Mouse (Mus musculus) adrenal gland, adult 10 weeks (tissue): ENCODE results near the gene Gmppa. TPM values are rescaled to one million over a fixed set of nuclear protein-coding genes. Genes with fewer than 3 reads are reported as not detected.

Experiments used
- polyA plus RNA-seq: library from polyadenylated mRNA; stranded (reverse); fragments of 350-450 nt; fragmentation: Illumina TruSeq; extraction: RNeasy Lipid Tissue Mini Kit (QIAGEN cat#74804); gene quantifications from one replicate; pipeline ENCODE4 v1.2.3, GENCODE M21; 2014; ENCODE audit warnings: low read depth, low replicate concordance

The Gmppa gene
- polyA plus RNA-seq = 6.8 TPM

GRCm38 (mm10) chr1:75435475-75436328, at the start of gene Gmppa:
Gmppa (plus strand) TSS chr1:75435930.

GRCm38 (mm10) chr1:75450314-75451005, 14.7 kb downstream of the Gmppa start, which contains the start of gene Asic4:
Asic4 (plus strand) TSS chr1:75450436.

DNA sequence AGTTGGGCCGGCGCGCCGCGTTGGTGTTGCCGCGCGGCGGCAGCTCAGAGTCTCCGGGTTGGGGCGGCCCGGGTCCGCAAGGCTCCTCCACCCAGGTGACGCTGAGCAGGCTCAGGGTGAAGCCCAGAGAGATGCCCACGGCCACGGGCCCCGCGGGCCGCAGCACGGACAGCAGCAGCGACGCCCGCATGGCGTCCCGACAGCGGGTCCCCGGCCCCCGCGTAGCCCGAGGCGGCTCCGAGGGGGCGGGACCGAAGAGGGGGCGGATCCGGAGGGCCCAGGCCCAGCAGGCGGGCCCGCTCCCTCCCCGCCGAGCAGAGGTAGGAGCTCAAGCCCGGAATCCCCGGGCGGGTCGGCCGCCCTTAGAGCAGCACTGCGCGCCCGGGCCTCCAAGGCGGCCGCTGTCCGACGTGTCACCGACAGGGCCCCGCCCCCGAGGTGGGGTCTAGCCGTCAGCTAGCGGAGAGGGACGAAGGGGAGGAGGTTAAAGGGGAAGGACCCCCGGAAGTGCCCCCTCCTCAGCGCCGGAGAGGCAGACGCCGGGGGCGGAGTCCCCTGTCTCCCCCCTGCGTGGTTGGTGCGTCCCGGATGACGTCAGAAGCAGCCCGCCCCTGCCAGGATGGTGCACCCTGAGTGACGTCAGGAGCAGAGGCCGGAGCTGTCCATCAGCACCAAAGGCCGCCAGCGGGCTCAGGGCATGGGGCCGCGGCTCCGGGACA, 43.3 kb downstream of the Gmppa start, which contains the start of the genes Chpf and Tmem198:
Chpf (minus strand) TSS at position 392 of the 719 bp plus-strand sequence.
Tmem198 (plus strand) TSS at position 617 of the 719 bp plus-strand sequence.

Other genes with a start within 250 kb of the Gmppa start
- 8.9 TPM for gene Ankzf1, start 243.8 kb upstream of the Gmppa start, polyA plus RNA-seq
- gene Atg9a, start 243.7 kb upstream of the Gmppa start, polyA plus RNA-seq = 9.6 TPM
- gene Glb1l, start 225.1 kb upstream of the Gmppa start, polyA plus RNA-seq = 18.0 TPM
- gene Stk16, start 225.1 kb upstream of the Gmppa start, polyA plus RNA-seq = 14.7 TPM
- 6.2 TPM for gene Tuba4a, start 216.1 kb upstream of the Gmppa start, polyA plus RNA-seq
- gene A630095N17Rik, start 203.8 kb upstream of the Gmppa start, polyA plus RNA-seq = not detected
- 23.0 TPM for gene Dnajb2, start 199.5 kb upstream of the Gmppa start, polyA plus RNA-seq
- 3.9 TPM for gene Ptprn, start 171.4 kb upstream of the Gmppa start, polyA plus RNA-seq
- 76.9 TPM for gene Resp18, start 157.5 kb upstream of the Gmppa start, polyA plus RNA-seq
- 2.2 TPM for gene Dnpep, start 117.9 kb upstream of the Gmppa start, polyA plus RNA-seq
- gene Des, start 75.6 kb upstream of the Gmppa start, polyA plus RNA-seq = 1.2 TPM
- gene Speg, start 60.6 kb upstream of the Gmppa start, polyA plus RNA-seq = 1.0 TPM
- gene Asic4, start 14.5 kb downstream of the Gmppa start, polyA plus RNA-seq = 0.29 TPM
- gene Chpf, start 43.4 kb downstream of the Gmppa start, polyA plus RNA-seq = 0.41 TPM
- not detected for gene Tmem198, start 43.6 kb downstream of the Gmppa start, polyA plus RNA-seq
- 0.93 TPM for gene Obsl1, start 70.5 kb downstream of the Gmppa start, polyA plus RNA-seq
- 1.9 TPM for gene Inha, start 71.1 kb downstream of the Gmppa start, polyA plus RNA-seq
- 1.5 TPM for gene Stk11ip, start 85.6 kb downstream of the Gmppa start, polyA plus RNA-seq
- 2.7 TPM for gene Slc4a3, start 110.3 kb downstream of the Gmppa start, polyA plus RNA-seq